Mouse (Mus musculus) kidney, postnatal 10 days (tissue): ENCODE data around the gene L3hypdh.
A peak's percentile ranks its signal among the peaks of the same experiment; 100 is the strongest.

Experiments
- DNase-seq: peaks from one replicate; pipeline ENCODE4 v3.0.0; 2021; ENCODE audit warnings: mixed read lengths

L3hypdh gene

DNA sequence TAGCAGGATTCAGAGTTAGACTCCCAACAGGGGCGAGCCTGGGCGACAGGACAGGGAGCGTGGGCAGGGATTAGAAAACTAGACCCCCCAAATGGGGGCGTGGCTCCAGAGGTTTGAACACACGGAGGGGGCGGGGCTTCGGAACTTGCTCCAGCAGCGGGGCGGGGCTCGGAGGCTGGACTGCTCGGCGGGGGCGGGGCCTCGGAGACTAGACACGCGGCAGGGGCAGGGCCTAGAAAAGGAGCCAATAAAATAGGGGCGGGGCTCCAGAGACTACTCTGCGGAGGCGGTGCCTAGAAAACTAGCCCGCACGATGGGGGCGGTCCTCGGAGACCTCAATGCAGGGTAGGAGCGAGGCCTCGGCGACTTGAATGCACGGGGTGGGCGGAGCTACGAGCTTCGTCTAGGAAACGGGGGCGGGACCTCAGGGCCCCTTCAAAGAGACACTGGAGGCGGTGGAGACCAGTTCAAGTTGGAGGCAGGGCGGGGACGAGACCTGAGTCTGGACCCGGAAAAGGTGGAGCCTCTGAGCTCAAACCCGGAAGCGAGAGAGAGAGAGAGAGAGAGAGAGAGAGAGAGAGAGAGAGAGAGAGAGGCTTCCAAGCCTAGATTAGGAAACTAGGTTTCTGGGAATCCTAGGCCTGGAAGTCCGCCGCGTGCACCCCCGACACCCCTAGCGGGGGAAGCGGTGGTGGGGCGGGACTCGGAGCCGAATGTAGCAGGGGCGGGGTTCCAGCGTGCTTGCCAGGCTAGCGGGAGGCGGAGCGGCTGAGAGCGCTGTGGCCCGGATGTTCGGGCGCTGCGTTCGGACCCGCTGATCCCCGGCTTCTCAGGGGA lies at the start of gene L3hypdh, which contains the start of gene Jkamp:
Gene L3hypdh, minus strand, starts transcription at position 111 of the 837 bp plus-strand sequence.
Gene Jkamp, plus strand, starts transcription at position 261 of the 837 bp plus-strand sequence.
- DNase-seq = peak; percentile 100

DNA sequence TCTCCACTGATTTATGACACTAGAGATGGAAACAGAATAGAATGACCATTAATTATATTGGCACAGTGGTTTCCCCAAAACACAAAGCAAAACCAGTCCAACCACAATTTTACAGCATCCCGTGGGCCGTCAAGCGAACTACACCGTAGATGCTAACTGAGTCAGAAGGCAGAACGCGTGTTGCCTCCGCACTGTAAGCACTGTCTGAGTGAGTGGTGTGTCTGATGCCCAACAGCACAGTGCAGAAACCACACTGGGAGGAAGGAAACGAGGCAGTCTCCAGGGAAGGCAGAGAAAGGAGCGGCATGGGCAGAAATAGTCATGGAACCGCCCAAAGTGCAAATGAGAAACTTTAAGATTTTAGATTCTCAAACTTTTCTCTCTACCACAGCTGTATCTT lies 44.0 kb upstream of the L3hypdh start:
- DNase-seq = no peak

DNA sequence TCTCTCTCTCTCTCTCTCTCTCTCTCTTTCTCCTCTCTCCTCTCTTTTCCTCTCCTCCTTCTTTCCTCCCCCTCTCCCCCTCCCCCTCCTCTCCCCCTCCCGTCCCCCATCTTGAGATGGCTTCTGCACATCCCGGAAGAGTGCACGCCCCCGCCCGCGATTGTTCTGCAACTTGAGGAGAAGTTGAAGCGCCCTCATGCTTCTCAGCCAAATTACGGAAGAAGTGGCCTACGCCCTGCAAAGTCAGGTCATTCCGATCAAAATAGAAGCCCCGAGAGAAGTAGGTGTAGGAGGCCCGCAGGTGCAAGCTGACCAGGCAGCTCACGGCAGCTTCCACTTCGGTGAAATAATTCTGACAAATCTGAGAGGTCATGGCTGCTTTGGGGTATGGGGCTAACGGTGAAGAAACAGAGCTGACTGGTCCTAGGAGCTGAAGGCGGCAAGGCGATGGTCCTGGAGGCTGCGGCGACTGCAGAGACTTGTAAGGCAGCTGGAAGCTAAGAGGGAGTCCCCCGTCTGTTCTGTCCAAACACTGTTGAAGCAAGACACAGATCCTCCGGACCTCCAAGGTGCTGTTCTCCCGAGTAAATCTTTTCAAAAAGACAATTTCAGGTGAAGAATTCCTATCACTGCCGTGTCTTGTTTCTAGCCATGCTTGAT lies 30.6 kb upstream of the L3hypdh start:
- no peak for DNase-seq

DNA sequence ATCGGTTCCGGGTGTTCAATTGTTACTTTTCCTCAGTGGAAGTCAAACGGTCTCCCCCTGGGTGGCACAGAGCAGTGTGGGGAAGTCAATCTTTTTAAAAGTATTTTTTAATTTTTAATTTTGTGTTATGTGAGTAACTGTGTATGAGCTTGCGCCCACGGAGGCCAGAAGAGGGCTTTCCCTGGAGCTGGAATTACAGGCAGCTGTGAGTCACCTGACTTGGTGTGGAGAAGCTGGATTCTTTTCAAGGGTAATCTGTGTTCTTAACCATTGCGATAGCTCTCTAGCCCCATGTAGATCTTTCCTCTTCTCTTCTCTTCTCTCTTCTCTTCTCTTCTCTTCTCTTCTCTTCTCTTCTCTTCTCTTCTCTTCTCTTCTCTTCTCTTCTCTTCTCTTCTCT lies 29.9 kb upstream of the L3hypdh start:
- DNase-seq = no peak

DNA sequence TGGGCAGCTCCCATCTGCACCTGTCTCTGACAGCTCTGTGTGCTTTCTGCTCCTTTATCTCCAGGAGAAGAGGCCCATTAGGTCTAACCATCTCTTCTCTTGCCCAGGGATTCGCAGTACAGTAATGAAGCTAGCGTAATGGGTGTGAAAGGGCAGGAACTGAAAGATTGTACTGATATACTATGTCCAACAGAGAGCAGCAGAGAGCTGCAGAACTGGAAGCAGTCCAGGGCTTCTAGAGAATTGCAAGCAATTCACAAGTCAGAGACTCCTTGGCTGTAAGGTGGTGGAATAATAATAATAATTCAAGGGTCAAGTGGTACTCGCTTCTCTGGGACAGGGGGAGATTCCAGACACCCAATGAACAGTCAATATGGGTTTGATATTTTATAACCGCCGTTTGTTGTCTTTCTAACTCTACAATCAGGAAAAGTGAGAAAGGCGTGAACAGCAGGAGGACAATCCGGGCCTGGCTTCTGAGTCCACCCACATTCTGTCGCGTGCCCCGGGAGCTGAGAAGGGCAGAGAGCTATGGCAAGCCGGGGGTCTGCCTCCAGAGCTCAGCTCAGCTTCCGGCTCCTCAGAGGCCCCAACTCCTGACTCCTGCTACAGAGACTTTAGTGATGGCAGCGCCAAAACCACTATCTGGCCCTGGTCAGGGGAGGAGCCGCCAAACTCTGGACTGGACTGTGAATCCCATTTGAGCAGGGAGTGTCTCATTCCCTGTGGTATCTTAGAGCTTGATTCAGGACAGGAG lies 19.5 kb upstream of the L3hypdh start:
- peak; percentile 77 for DNase-seq

GRCm38 (mm10) chr12:72104027-72104426 lies 18.8 kb upstream of the L3hypdh start:
- no peak for DNase-seq

GRCm38 (mm10) chr12:72102776-72103175 lies 17.5 kb upstream of the L3hypdh start:
- DNase-seq = no peak

DNA sequence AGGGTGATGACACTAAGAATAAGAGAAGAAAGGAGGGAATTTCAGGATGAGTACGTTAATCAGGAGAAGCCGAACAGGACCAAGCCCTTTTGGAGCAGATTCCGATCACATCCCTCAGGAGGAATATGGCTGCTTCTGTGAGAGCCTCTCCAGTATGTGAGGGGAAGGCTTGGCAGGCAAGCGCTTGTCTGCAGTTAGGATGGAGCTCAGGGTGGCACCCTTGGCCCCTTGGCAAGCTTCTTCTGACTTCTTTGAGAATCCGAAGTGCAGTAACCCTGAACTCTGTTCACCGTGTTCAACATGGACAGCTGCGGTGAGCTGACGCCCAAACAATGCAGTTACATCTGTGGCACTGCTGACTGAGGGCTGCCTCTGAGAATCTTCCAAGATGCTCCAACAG lies 11.7 kb upstream of the L3hypdh start:
- DNase-seq = no peak

DNA sequence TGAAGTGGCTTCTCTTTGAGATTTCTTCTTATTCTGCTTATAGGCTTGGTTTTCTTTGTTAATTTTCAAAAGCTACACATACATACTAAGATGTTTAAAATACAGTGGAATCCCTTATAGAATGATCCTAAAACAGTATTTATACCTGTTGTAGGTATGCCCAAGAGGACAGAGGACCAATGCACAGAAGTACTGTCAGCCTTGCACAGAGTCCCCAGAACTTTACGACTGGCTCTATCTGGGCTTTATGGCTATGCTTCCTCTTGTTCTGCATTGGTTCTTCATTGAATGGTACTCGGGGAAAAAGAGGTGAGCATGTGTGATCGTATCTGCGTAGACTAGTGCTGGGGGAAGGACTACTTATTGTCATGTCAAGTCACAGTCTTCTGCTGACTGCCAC lies 4.6 kb upstream of the L3hypdh start:
- no peak for DNase-seq

DNA sequence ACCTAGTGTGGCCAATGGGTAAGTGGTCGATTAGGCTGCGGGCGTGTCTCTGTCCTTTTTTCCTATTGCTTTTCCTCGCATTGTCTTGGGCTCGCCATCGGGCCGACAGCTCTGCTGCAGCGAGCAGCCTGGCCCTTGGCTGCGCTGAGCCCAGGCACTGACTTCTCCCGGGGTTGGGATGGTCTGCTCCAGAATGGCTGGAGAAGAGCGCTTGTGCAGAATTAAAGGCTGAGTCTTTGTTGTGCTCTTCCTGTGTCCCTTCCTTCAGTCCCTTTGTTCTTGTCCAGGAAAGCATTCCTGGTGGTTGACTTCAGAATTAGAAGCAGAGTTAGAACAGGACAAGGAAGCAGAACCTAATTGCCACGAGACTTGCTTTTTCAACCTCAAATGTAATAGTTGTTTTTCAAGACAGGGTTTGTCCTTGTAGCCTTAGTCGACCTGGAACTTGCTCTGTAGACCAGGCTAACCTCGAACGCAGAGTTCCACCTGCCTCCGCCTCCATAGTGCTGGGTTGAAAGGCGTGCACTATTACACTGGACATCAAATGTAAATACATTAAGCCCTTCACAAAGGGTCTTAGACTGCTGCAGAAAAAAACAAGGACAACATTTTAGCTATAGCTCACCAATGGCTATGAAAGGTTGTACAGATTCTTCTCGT lies 1.1 kb upstream of the L3hypdh start:
- DNase-seq = peak; percentile 27

DNA sequence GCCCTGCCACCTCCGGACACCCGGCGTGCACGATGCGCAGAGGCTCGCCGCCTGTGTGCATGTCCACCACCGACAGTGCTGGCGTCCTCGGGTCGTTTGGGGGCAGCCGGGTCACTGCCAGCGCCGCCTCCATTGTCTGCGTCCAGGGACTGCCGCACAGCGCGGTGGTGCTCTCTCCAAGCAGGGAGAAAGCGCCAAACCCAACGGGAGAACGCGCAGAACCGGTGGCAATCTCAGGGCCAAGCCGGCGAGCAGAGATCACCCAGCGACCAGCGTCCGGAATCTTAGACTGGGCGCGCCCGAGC lies 263 bp downstream of the L3hypdh start:
- no peak for DNase-seq

GRCm38 (mm10) chr12:72084261-72085023 lies 797 bp downstream of the L3hypdh start:
- peak; percentile 87 for DNase-seq

DNA sequence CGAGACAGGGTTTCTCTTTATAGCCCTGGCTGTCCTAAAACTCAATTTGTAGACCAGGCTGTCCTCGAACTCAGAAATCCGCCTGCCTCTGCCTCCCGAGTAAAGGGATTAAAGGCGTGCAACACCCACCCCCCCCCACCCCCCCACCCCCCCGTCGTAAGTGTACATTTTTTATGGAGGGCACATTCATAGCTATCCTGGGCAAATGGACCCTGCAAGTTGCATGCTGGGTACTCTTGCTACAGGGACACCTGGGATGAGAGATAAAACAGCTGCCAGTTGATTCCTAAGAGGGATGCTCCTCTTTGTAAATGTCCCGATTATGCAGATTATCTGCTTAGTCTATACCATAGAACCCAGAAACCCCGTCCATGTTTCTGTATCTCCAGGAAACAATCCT lies 2.0 kb downstream of the L3hypdh start:
- DNase-seq = no peak

- DNase-seq = peak; percentile 60
These were observed 2.9 kb downstream of the L3hypdh start for GRCm38 (mm10) chr12:72082370-72082769.

DNA sequence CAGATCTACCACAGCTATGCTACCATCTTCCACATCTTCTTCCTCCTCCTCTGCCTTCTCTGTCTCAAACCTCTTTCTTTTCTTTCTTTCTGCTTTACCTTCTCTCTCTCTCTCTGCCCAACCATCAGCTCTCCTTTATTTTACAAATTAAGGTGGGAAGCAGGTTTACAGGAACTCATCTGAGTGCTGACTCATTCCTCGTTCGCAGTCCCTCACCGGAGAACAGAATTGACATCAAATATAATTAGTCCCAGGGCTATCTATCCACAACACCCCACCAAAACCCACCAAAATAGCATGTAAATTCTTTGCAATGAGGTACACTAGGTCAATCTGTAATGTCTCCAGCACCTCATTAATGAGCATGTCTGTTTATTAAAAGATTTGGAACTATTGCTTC lies 3.3 kb downstream of the L3hypdh start:
- DNase-seq = no peak

GRCm38 (mm10) chr12:72078248-72078647 lies 7.0 kb downstream of the L3hypdh start:
- no peak for DNase-seq

DNA sequence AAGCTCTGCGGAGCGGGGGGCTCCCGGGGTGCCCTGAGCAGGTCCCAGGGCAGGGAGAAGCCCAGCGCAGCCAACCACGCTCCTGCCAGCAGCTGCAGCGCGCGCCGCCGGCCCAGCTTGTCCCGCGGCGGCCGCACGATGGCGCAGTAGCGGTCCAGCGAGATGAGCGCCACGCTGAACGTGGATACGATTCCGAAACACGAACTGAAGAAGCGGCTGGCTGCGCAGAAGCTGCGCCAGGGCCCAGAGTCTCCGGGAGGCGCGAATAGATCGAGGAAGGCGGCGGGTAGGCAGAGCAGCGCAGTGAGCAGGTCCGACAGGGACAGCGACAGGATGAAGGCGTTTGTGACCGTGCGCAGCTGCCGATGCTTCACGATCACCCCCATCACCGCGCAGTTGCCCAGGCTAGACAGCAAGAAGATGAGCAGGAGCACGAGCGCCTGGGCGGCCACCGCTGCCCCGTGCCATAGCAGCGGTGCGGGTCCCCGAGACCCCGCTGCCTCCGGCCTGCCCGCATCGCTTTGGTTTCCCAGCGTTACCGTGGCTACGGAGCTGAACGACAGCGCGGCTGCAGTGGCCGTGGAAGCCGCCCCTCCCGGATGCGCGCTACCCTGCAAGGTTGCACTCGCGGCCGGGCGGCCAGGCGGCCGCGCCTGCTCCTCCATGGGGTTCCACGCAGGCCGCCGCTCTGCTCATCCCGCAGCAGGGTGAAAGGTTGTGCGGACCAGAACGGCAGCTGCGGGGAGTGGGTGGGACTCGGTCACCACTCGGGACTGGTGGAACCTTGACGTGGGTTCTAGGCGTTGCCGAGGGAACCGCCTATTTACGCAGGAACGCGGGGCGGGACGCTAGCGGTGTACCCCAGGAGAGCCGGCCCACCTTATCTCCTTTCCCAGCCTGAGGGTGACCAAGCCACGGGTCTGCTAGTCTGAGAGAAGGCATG lies 14.6 kb downstream of the L3hypdh start, which contains the start of gene Gpr135:
Gene Gpr135, minus strand, starts transcription at position 799 of the 943 bp plus-strand sequence.
- peak; percentile 89 for DNase-seq

DNA sequence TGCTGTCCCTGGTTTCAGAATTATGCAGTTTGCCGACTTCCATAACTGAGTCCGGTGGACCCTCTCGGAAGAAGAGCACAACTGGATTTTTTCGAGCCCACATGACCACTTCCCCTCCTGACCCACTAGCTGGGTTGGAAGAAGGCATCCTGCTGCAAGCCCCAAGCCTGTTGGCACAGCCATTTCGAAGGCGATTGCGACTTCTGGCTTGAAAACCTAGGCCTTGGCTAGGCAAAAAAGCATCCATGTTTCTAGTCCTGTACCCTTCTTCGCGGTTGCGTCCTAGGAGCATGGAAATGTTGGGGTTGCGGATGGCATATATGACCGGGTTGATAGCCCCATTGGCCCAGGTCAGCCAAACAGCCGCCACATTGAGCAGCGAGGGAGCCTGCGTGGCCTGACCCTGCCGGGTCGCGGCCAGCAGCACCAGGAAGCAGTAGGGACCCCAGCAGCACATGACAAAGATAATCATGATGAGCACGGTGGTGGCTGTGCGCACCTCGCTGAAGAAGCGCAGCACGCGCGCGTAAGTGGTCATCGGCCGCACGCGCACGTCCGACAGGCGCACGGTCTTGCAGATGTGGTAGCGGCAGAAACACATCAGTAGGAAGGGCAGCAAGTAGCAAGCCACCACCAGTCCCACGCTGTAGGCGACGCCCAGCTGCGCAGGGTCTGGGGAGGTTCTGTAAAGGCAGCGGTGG lies 15.5 kb downstream of the L3hypdh start:
- no peak for DNase-seq

DNA sequence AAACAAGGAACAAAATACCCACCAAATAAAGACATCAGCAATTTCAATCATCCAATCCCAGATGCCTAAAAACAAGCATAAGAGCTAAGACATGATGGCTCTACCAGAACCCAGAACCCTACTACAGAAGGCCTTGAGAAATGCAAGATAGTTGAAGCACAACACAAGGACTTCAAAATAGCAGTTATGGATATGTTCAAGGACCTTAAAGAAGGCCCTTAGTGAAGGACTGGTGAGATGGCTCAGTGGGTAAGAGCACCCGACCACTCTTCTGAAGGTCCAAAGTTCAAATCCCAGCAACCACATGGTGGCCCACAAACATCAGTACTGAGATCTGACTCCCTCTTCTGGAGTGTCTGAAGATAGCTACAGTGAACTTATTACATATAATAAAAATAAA lies 27.5 kb downstream of the L3hypdh start:
- DNase-seq = no peak

GRCm38 (mm10) chr12:72053851-72054250 lies 31.4 kb downstream of the L3hypdh start:
- DNase-seq = no peak
